Mouse (Mus musculus): ENCODE measurements around the gene Cebpe. TPM values are rescaled to one million over a fixed set of nuclear protein-coding genes. Genes with fewer than 3 reads are reported as not detected.
A peak's percentile ranks its signal among the peaks of the same experiment; 100 is the strongest.

Gene Cebpe
- total and polyA plus RNA-seq, 3 experiments, result 0.08 TPM; not detected in 2

- Histone ChIP-seq H3K27ac (peak overlapping the region; percentile 56; the same call in 1 of the 2 replicates), H3K79me2 (replicated peaks; ENCODE audit: control insufficient read depth, insufficient read depth, low read length) (no peaks in the 10 kb centered on the region), H3K4me1 (ENCODE audit: control insufficient read depth, insufficient read depth, low read length) (peaks cover 2% of the 10 kb centered on the region; the same call in 1 of the 2 replicates), H3K27me3 (ENCODE audit: control insufficient read depth, insufficient read depth, low read length) (no peaks in the 10 kb centered on the region), H3K36me3 (ENCODE audit: control insufficient read depth, insufficient read depth, low read length) (no peaks in the 10 kb centered on the region), H3K9ac (ENCODE audit: low read depth, low read length) (no peak overlapping the region), H3K4me3 (no peak overlapping the region)
- peak in 1 of 2 experiments; percentile 45 for DNase-seq
- intact Hi-C loops (cut with DNase I), result no loop called here
- WGBS, result 53% methylated on average over 4 of the region's 4 CpGs
- TF ChIP-seq CTCF (IDR thresholded peaks at IDR 0.05), result no peak
- no peak for TF ChIP-seq POLR2A (IDR thresholded peaks at IDR 0.05; ENCODE audit: insufficient read depth, low read depth, low read length)
- no peak for TF ChIP-seq EP300 (IDR thresholded peaks at IDR 0.05; ENCODE audit: insufficient read depth, low read depth, low read length)
Observed at GRCm38 (mm10) chr14:54749238-54749637, 37.3 kb upstream of the Cebpe start.

DNA sequence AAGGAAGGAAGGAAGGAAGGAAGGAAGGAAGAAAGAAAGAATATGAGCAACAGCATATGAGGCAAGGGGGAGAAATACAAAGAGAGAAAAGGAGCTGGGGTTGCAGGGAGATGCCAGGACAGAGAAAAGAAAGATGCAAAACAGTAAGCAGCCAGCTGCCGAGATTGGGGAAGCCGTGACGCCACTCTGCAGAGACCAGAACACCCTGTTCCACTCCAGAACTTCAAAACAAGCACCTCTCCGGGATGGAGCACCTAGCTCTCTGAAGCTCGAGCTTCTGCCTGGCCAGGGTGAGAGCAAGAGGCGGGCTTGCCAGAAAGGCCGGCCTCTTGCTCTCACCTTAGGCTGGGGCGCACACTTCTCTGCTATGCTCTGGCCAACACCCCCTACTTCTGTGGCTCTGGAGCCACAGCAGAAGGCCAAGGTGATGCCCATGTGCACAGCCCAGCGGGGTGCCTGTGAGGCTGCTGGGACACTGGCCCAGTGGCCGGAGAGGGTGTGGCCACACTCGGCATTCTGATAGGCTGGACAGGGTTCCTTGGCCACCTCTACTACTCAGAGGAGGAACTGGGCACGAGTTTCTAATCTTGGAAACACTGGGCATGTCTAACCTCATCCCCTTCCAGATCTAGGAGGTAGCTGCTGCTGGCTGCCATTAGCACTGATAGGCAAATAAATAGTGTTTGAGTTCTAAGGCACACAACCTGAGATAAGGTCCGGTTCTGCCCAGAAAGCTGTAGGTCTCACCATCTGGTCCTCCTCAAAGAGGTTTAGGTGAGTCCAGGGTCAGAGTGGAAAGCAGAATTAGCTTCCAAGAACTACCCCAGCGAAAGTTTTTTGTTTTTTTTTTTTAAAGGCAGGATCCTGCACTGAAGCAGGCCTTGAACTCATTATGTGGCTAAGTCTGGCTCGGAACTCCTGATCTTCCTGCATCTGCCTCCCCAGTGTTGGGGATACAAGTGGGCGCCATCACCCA is 36.3 kb upstream of the Cebpe start:
- Histone ChIP-seq H3K27me3 (ENCODE audit: control insufficient read depth, insufficient read depth, low read length) (no peaks in the 10 kb centered on the region), H3K4me3 (no peak overlapping the region), H3K27ac (peak overlapping the region; percentile 56), H3K36me3 (ENCODE audit: control insufficient read depth, insufficient read depth, low read length) (no peaks in the 10 kb centered on the region), H3K79me2 (replicated peaks; ENCODE audit: control insufficient read depth, insufficient read depth, low read length) (no peaks in the 10 kb centered on the region), H3K4me1 (ENCODE audit: control insufficient read depth, insufficient read depth, low read length) (no peaks in the 10 kb centered on the region), H3K9ac (ENCODE audit: low read depth, low read length) (no peak overlapping the region)
- intact Hi-C loops (cut with DNase I), result no loop called here
- DNase-seq, result peak; percentile 69 to 84
- TF ChIP-seq EP300 (IDR thresholded peaks at IDR 0.05; ENCODE audit: insufficient read depth, low read depth, low read length) (no peak), CTCF (IDR thresholded peaks at IDR 0.05) (no peak), POLR2A (IDR thresholded peaks at IDR 0.05; ENCODE audit: insufficient read depth, low read depth, low read length) (no peak)
- 64% methylated on average over 16 of the region's 16 CpGs for WGBS

- 66% methylated on average over 9 of the region's 9 CpGs for WGBS
- no peaks in the 10 kb centered on the region for H3K79me2 ChIP-seq (replicated peaks; ENCODE audit: control insufficient read depth, insufficient read depth, low read length)
- no peaks in the 10 kb centered on the region for H3K4me1 ChIP-seq (ENCODE audit: control insufficient read depth, insufficient read depth, low read length)
- no peaks in the 10 kb centered on the region for H3K36me3 ChIP-seq (ENCODE audit: control insufficient read depth, insufficient read depth, low read length)
- no peaks in the 10 kb centered on the region for H3K27me3 ChIP-seq (ENCODE audit: control insufficient read depth, insufficient read depth, low read length)
- no peak overlapping the region for H3K9ac ChIP-seq (ENCODE audit: low read depth, low read length)
- TF ChIP-seq EP300 (IDR thresholded peaks at IDR 0.05; ENCODE audit: insufficient read depth, low read depth, low read length) (no peak), POLR2A (IDR thresholded peaks at IDR 0.05; ENCODE audit: insufficient read depth, low read depth, low read length) (no peak), CTCF (IDR thresholded peaks at IDR 0.05) (no peak)
- no peak overlapping the region for H3K4me3 ChIP-seq
- DNase-seq, result no peak
- no peak overlapping the region for H3K27ac ChIP-seq
- intact Hi-C loops (cut with DNase I), result no loop called here
Observed at GRCm38 (mm10) chr14:54746038-54746437, 34.1 kb upstream of the Cebpe start.

- no peaks in the 10 kb centered on the region for H3K36me3 ChIP-seq (ENCODE audit: control insufficient read depth, insufficient read depth, low read length)
- no peaks in the 10 kb centered on the region for H3K79me2 ChIP-seq (replicated peaks; ENCODE audit: control insufficient read depth, insufficient read depth, low read length)
- H3K27me3 ChIP-seq (ENCODE audit: control insufficient read depth, insufficient read depth, low read length), result no peaks in the 10 kb centered on the region
- WGBS, result 54% methylated on average over 8 of the region's 8 CpGs
- H3K4me3 ChIP-seq, result no peak overlapping the region
- no peak for DNase-seq
- no peak for TF ChIP-seq EP300 (IDR thresholded peaks at IDR 0.05; ENCODE audit: insufficient read depth, low read depth, low read length)
- TF ChIP-seq CTCF (IDR thresholded peaks at IDR 0.05), result no peak
- no peak for TF ChIP-seq POLR2A (IDR thresholded peaks at IDR 0.05; ENCODE audit: insufficient read depth, low read depth, low read length)
- H3K27ac ChIP-seq, result no peak overlapping the region
- no peaks in the 10 kb centered on the region for H3K4me1 ChIP-seq (ENCODE audit: control insufficient read depth, insufficient read depth, low read length)
- no peak overlapping the region for H3K9ac ChIP-seq (ENCODE audit: low read depth, low read length)
- intact Hi-C loops (cut with DNase I), result no loop called here
Observed at GRCm38 (mm10) chr14:54744473-54744872, 32.5 kb upstream of the Cebpe start.

- intact Hi-C loops (cut with DNase I), result no loop called here
- no peak for TF ChIP-seq EP300 (IDR thresholded peaks at IDR 0.05; ENCODE audit: insufficient read depth, low read depth, low read length)
- TF ChIP-seq CTCF (IDR thresholded peaks at IDR 0.05), result no peak
- TF ChIP-seq POLR2A (IDR thresholded peaks at IDR 0.05; ENCODE audit: insufficient read depth, low read depth, low read length), result no peak
- Histone ChIP-seq H3K27me3 (ENCODE audit: control insufficient read depth, insufficient read depth, low read length) (no peaks in the 10 kb centered on the region), H3K27ac (no peak overlapping the region), H3K9ac (ENCODE audit: low read depth, low read length) (no peak overlapping the region), H3K79me2 (replicated peaks; ENCODE audit: control insufficient read depth, insufficient read depth, low read length) (no peaks in the 10 kb centered on the region), H3K36me3 (ENCODE audit: control insufficient read depth, insufficient read depth, low read length) (no peaks in the 10 kb centered on the region), H3K4me1 (ENCODE audit: control insufficient read depth, insufficient read depth, low read length) (no peaks in the 10 kb centered on the region), H3K4me3 (no peak overlapping the region)
- WGBS, result 72% methylated on average over 2 of the region's 2 CpGs
- DNase-seq, result no peak
Observed at GRCm38 (mm10) chr14:54742375-54742774, 30.4 kb upstream of the Cebpe start.

DNA sequence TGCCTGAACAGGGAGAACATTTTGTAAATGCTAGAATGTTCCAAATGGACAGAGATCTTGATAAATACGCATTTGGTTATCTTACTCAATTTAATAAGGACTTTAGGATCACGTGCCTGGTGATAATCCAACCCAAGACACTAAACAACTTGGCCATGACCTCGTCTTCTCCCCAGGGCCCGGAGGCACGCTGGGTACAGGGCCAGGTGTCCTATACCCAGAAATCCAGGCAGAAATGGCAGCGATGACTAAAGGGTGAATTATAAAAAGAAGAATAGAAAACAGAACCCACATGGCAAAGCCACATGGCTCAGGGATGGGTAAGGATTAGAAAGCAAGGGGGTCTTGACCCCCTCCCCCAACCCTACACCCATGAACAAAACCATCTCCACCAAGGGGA is 29.7 kb upstream of the Cebpe start:
- Histone ChIP-seq H3K9ac (ENCODE audit: low read depth, low read length) (no peak overlapping the region), H3K79me2 (replicated peaks; ENCODE audit: control insufficient read depth, insufficient read depth, low read length) (no peaks in the 10 kb centered on the region), H3K36me3 (ENCODE audit: control insufficient read depth, insufficient read depth, low read length) (no peaks in the 10 kb centered on the region), H3K27ac (no peak overlapping the region), H3K4me3 (no peak overlapping the region), H3K27me3 (ENCODE audit: control insufficient read depth, insufficient read depth, low read length) (no peaks in the 10 kb centered on the region), H3K4me1 (ENCODE audit: control insufficient read depth, insufficient read depth, low read length) (no peaks in the 10 kb centered on the region)
- TF ChIP-seq POLR2A (IDR thresholded peaks at IDR 0.05; ENCODE audit: insufficient read depth, low read depth, low read length), result no peak
- TF ChIP-seq EP300 (IDR thresholded peaks at IDR 0.05; ENCODE audit: insufficient read depth, low read depth, low read length), result no peak
- no peak for TF ChIP-seq CTCF (IDR thresholded peaks at IDR 0.05)
- 79% methylated on average over 6 of the region's 6 CpGs for WGBS
- DNase-seq, result no peak
- intact Hi-C loops (cut with DNase I), result no loop called here

All from heart, adult 2 months (tissue).